Mouse (Mus musculus): ENCODE data around the gene Cd300a. TPM values are rescaled to one million over a fixed set of nuclear protein-coding genes. Genes with fewer than 3 reads are reported as not detected.

Gene Cd300a
- polyA plus RNA-seq, 1 experiment from 2014 or later = 5.4 TPM

DNA sequence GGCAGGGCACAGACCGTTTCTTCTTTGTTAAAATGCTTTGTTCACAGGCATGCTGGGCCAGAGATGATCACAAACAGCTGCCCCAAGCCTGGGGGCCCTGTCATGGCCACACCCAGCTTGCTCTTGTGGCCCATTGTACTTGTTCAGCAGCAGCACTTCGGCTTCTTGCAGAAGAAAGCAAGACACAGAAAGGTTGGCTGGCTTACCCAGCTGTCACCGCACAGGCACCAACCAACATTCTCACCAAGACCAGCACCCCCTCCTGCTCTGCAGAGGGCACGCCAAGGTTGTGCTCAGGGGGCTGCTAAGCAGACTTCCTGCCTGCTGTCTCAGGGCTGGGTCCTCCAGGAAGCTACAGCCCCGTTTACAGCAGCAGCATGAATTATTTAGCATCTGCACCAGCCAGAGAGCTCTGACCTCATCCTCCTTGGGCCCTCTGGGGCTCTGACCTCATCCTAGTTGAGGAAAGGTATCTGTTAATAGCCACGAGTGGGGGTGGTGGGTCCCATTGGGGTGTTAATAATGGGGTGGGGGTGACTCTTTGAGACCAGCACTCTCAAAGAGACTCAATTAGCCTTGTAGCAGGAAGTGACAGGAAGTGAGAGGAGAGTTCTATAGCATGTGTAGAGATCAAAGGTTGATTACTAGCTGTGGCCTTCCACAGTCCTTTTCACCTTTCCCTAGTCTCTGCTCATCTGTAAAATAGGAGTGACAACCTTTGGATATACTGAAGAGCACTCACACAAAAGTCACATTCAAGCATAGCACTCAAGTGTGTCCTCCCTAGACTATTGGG lies 16.6 kb upstream of the Cd300a start:
- DNase-seq (ENCODE audit: low spot score) (no peak), ATAC-seq (replicated peaks; ENCODE audit: low FRiP score) (no peak)
- H3K9me3 ChIP-seq (ENCODE audit: control insufficient read depth, low read length) = no peaks in the 10 kb centered on the region
- H3K36me3 ChIP-seq (ENCODE audit: control insufficient read depth, insufficient read depth, low read length) = peaks cover 4% of the 10 kb centered on the region; the same call in 1 of the 2 replicates
- H3K4me2 ChIP-seq = 0 out of 2 replicates have a peak overlapping the region, but pooled peaks have one; percentile 20
- no peaks in the 10 kb centered on the region for H3K27me3 ChIP-seq (replicated peaks; ENCODE audit: control insufficient read depth, insufficient read depth, low read length)
- H3K27ac ChIP-seq (ENCODE audit: low read depth, low read length) = peak overlapping the region; percentile 30; the same call in 1 of the 2 replicates
- 29% methylated on average over 6 of the region's 6 CpGs for WGBS
- peak overlapping the region; percentile 43; the same call in 1 of the 2 replicates for H3K9ac ChIP-seq (ENCODE audit: low read depth, low read length)
- H3K4me1 ChIP-seq (replicated peaks; ENCODE audit: control insufficient read depth, insufficient read depth, low read length) = peaks cover 20% of the 10 kb centered on the region
- no peak overlapping the region for H3K4me3 ChIP-seq (ENCODE audit: low read depth, low read length)

DNA sequence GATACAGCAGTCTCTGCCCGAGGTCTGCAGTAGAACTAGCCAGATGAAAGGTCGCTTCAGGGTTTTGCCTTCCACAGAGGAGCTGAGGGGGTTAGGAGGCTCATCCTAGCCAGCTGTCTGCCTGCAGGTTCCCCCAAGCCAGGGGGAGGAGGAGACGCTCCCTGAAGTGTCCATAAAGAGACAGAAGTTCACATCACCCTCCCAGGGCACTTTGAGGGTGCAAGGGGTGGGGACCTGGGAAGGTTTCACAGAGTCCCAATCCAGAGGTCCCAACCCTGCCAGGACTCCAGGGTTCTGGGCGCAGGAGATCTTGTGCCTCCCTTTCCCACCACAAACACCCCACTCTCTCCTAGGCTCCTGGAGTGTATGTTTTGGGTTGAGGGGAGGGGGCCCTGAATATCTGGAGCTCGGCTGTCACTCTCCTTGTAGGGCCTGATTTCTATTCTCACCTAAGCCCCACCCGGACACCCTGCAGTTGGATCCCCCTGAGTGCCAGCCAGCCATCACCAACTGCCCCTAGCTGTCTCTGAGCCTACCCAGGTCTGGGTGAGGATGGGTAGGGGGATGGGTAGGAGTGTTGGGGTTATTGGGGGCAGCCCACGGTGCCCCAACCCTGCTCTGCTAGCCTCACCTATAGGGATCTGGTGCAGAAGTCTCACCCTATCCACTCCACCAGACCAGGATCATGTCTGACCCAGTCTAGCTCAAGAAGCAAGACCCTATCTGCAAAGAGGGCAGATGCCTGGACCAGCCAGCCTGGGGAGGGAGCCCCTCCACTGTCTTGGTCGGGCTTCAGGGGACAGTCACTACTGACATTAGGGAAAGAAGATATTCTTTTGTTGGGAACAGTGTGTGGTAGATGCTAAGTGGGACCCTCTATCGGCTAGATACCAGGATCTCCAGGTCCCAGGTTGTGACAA lies 15.4 kb upstream of the Cd300a start:
- no peak overlapping the region for H3K4me3 ChIP-seq (ENCODE audit: low read depth, low read length)
- H3K27me3 ChIP-seq (replicated peaks; ENCODE audit: control insufficient read depth, insufficient read depth, low read length) = no peaks in the 10 kb centered on the region
- WGBS = 55% methylated on average over 9 of the region's 9 CpGs
- no peak overlapping the region for H3K27ac ChIP-seq (ENCODE audit: low read depth, low read length)
- peaks cover 20% of the 10 kb centered on the region for H3K4me1 ChIP-seq (replicated peaks; ENCODE audit: control insufficient read depth, insufficient read depth, low read length)
- no peaks in the 10 kb centered on the region for H3K9me3 ChIP-seq (ENCODE audit: control insufficient read depth, low read length)
- no peak overlapping the region for H3K9ac ChIP-seq (ENCODE audit: low read depth, low read length)
- H3K36me3 ChIP-seq (ENCODE audit: control insufficient read depth, insufficient read depth, low read length) = peaks cover 4% of the 10 kb centered on the region; the same call in 1 of the 2 replicates
- DNase-seq (ENCODE audit: low spot score) (no peak), ATAC-seq (replicated peaks; ENCODE audit: low FRiP score) (no peak)
- no peak overlapping the region for H3K4me2 ChIP-seq

DNA sequence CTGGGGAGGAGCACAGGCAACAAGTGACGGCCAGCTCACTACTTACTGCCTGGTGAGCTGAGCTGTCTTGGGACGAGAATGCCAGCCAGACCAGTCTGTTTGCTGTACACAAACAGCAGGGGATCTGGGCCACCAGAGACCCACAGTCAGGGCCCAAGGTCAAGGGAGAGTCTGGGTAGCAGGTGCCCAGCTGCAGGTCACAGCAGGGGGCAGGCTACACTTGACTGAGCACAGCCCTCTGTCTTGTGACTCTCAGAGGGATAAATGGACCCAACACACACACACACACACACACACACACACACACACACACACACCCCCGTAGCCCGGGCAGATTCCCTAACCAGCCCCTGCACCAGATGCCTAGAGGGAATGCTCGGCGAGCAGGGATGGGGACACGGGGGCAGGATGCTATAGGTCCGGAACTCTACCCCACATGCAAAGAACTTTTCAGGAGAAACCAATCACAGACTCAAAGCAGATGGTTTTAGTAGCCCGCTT lies 14.5 kb upstream of the Cd300a start:
- no peaks in the 10 kb centered on the region for H3K9me3 ChIP-seq (ENCODE audit: control insufficient read depth, low read length)
- H3K4me2 ChIP-seq = no peak overlapping the region
- 41% methylated on average over 9 of the region's 9 CpGs for WGBS
- ATAC-seq (replicated peaks; ENCODE audit: low FRiP score) = no peak
- no peak overlapping the region for H3K9ac ChIP-seq (ENCODE audit: low read depth, low read length)
- H3K4me3 ChIP-seq (ENCODE audit: low read depth, low read length) = no peak overlapping the region
- H3K27me3 ChIP-seq (replicated peaks; ENCODE audit: control insufficient read depth, insufficient read depth, low read length) = no peaks in the 10 kb centered on the region
- peaks cover 20% of the 10 kb centered on the region for H3K4me1 ChIP-seq (replicated peaks; ENCODE audit: control insufficient read depth, insufficient read depth, low read length)
- no peak overlapping the region for H3K27ac ChIP-seq (ENCODE audit: low read depth, low read length)
- H3K36me3 ChIP-seq (ENCODE audit: control insufficient read depth, insufficient read depth, low read length) = peaks cover 3% of the 10 kb centered on the region; the same call in 1 of the 2 replicates
- DNase-seq (ENCODE audit: low spot score) = no peak

DNA sequence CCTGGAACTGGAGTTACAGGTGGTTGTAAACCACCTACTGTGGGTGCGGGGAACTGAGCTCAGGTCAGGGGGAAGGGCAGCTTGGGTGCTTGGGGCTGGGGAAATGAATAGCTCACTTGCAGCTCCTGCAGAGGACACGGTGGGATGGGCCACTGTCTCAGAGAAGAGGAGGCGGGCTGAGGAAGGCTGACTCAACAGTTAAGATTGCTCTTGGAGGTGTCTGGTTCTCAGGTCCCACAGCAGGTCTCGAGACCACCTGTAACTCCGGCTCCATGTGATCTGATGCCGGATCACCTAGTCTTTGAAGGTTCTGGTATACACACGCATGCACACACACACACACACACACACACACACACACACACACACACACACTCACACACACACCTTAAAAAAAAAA lies 13.7 kb upstream of the Cd300a start:
- no peaks in the 10 kb centered on the region for H3K36me3 ChIP-seq (ENCODE audit: control insufficient read depth, insufficient read depth, low read length)
- H3K27ac ChIP-seq (ENCODE audit: low read depth, low read length) = no peak overlapping the region
- H3K4me1 ChIP-seq (replicated peaks; ENCODE audit: control insufficient read depth, insufficient read depth, low read length) = peaks cover 20% of the 10 kb centered on the region
- H3K4me2 ChIP-seq = no peak overlapping the region
- no peaks in the 10 kb centered on the region for H3K27me3 ChIP-seq (replicated peaks; ENCODE audit: control insufficient read depth, insufficient read depth, low read length)
- H3K9ac ChIP-seq (ENCODE audit: low read depth, low read length) = no peak overlapping the region
- ATAC-seq (replicated peaks; ENCODE audit: low FRiP score) (no peak), DNase-seq (ENCODE audit: low spot score) (no peak)
- 42% methylated on average over 7 of the region's 7 CpGs for whole genome bisulfite sequencing
- H3K4me3 ChIP-seq (ENCODE audit: low read depth, low read length) = no peak overlapping the region
- H3K9me3 ChIP-seq (ENCODE audit: control insufficient read depth, low read length) = no peaks in the 10 kb centered on the region

DNA sequence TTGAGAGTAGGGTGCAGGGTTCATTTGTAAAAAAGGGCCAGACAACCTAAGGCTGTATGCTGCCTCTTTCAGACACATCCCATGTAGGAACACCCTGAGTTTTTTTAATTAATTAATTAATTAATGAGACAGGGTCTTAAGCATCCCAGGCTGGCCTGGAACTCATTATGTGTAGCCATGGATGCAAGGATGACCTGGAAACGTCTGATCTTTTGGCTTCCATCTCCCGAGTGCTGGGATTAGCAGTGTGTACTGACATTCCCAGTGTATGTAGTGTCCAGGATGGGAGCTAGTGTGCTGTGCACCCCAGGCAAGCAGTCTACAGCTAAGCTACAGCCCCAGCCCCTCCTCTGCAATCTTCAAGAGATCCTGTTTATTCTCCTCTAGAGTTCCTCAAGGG lies 13.2 kb upstream of the Cd300a start:
- H3K36me3 ChIP-seq (ENCODE audit: control insufficient read depth, insufficient read depth, low read length) = no peaks in the 10 kb centered on the region
- DNase-seq (ENCODE audit: low spot score) (no peak), ATAC-seq (replicated peaks; ENCODE audit: low FRiP score) (no peak)
- H3K27me3 ChIP-seq (replicated peaks; ENCODE audit: control insufficient read depth, insufficient read depth, low read length) = no peaks in the 10 kb centered on the region
- H3K4me1 ChIP-seq (replicated peaks; ENCODE audit: control insufficient read depth, insufficient read depth, low read length) = peaks cover 20% of the 10 kb centered on the region
- WGBS = 42% methylated on average over 2 of the region's 2 CpGs
- no peak overlapping the region for H3K4me2 ChIP-seq
- no peaks in the 10 kb centered on the region for H3K9me3 ChIP-seq (ENCODE audit: control insufficient read depth, low read length)
- H3K4me3 ChIP-seq (ENCODE audit: low read depth, low read length) = no peak overlapping the region
- no peak overlapping the region for H3K9ac ChIP-seq (ENCODE audit: low read depth, low read length)
- H3K27ac ChIP-seq (ENCODE audit: low read depth, low read length) = no peak overlapping the region

DNA sequence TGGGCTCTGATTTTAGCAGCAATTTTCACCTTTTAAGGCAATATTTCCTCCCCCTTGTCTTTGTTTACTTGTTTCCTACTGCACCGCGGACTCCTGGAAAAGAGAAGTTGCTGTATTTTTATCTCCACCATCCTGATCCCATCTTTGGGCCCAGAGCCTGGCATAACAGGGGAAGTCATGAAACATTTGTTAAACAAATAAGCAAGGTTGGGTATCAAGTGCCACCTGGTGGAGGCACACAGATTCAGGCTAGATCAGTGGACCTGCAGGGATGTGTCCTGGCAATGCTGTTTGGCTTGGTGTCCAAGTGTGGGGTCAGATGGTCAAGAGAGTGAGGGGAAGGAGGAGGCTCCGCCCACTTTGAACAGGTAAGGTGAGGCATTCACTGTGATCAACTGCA lies 12.7 kb upstream of the Cd300a start:
- peaks cover 20% of the 10 kb centered on the region for H3K4me1 ChIP-seq (replicated peaks; ENCODE audit: control insufficient read depth, insufficient read depth, low read length)
- no peak overlapping the region for H3K4me2 ChIP-seq
- H3K27me3 ChIP-seq (replicated peaks; ENCODE audit: control insufficient read depth, insufficient read depth, low read length) = no peaks in the 10 kb centered on the region

DNA sequence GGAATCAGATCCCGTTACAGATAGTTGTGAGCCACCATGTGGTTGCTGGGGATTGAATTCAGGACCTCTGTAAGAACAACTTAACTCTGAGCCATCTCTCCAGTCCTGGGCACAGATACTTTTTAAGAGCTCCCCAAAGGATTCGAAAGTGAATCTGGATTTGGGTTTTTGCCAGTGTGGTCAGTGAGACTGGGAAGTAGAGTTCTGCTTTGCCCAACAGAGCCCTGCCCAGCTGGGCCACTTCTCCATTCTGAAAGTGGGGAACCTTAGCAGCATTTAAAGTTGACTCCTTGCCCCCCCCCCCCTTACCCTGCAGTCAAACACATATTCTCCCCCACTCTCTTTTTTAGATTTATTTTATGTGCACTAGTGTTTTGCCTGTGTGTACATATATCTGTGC lies 10.2 kb upstream of the Cd300a start:
- DNase-seq (ENCODE audit: low spot score) (no peak), ATAC-seq (replicated peaks; ENCODE audit: low FRiP score) (no peak)
- H3K9me3 ChIP-seq (ENCODE audit: control insufficient read depth, low read length) = no peaks in the 10 kb centered on the region
- peaks cover 8% of the 10 kb centered on the region for H3K4me1 ChIP-seq (replicated peaks; ENCODE audit: control insufficient read depth, insufficient read depth, low read length)
- WGBS = 57% methylated on average over 2 of the region's 2 CpGs
- no peak overlapping the region for H3K9ac ChIP-seq (ENCODE audit: low read depth, low read length)
- no peaks in the 10 kb centered on the region for H3K27me3 ChIP-seq (replicated peaks; ENCODE audit: control insufficient read depth, insufficient read depth, low read length)
- no peaks in the 10 kb centered on the region for H3K36me3 ChIP-seq (ENCODE audit: control insufficient read depth, insufficient read depth, low read length)
- H3K27ac ChIP-seq (ENCODE audit: low read depth, low read length) = no peak overlapping the region
- no peak overlapping the region for H3K4me2 ChIP-seq
- H3K4me3 ChIP-seq (ENCODE audit: low read depth, low read length) = no peak overlapping the region

More for the DNA sequence above, 12.7 kb upstream of the Cd300a start:
- Histone ChIP-seq H3K4me3 (ENCODE audit: low read depth, low read length) (no peak overlapping the region), H3K9ac (ENCODE audit: low read depth, low read length) (no peak overlapping the region), H3K36me3 (ENCODE audit: control insufficient read depth, insufficient read depth, low read length) (no peaks in the 10 kb centered on the region), H3K9me3 (ENCODE audit: control insufficient read depth, low read length) (no peaks in the 10 kb centered on the region), H3K27ac (ENCODE audit: low read depth, low read length) (no peak overlapping the region)
- ATAC-seq (replicated peaks; ENCODE audit: low FRiP score) = 0 out of 2 replicates have a peak, but pooled peaks have one; percentile 19
- 30% methylated on average over 3 of the region's 3 CpGs for WGBS
- no peak for DNase-seq (ENCODE audit: low spot score)

DNA sequence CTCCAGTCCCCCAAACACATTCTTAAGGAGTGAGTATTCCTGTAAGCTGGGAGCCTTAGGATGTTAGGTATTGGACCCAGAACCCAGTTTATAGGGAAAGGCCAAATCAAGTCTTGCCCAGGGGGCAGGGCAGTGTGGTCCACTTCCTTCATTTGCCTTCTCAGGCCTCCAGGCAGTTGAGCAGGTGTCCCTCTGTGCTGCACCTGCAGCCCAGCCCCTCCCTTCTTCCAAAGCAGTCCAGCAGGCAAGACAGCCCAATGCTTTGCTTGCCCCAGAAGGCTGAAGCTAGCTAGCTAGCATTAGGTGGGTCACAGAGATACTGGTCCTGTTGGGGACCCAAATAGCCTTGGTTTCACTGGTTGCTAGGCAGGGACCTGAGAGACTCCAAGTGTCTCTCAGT lies 9.7 kb upstream of the Cd300a start:
- no peaks in the 10 kb centered on the region for H3K27me3 ChIP-seq (replicated peaks; ENCODE audit: control insufficient read depth, insufficient read depth, low read length)
- H3K27ac ChIP-seq (ENCODE audit: low read depth, low read length) = no peak overlapping the region
- H3K36me3 ChIP-seq (ENCODE audit: control insufficient read depth, insufficient read depth, low read length) = no peaks in the 10 kb centered on the region

More for the DNA sequence above, 9.7 kb upstream of the Cd300a start:
- Histone ChIP-seq H3K9me3 (ENCODE audit: control insufficient read depth, low read length) (no peaks in the 10 kb centered on the region), H3K4me2 (no peak overlapping the region), H3K9ac (ENCODE audit: low read depth, low read length) (no peak overlapping the region), H3K4me3 (ENCODE audit: low read depth, low read length) (no peak overlapping the region), H3K4me1 (replicated peaks; ENCODE audit: control insufficient read depth, insufficient read depth, low read length) (peaks cover 8% of the 10 kb centered on the region)
- ATAC-seq (replicated peaks; ENCODE audit: low FRiP score) = no peak
- no peak for DNase-seq (ENCODE audit: low spot score)

Data from liver, embryonic 11.5 days (tissue).